Mouse (Mus musculus): ENCODE results near the gene Arg2.

DNA sequence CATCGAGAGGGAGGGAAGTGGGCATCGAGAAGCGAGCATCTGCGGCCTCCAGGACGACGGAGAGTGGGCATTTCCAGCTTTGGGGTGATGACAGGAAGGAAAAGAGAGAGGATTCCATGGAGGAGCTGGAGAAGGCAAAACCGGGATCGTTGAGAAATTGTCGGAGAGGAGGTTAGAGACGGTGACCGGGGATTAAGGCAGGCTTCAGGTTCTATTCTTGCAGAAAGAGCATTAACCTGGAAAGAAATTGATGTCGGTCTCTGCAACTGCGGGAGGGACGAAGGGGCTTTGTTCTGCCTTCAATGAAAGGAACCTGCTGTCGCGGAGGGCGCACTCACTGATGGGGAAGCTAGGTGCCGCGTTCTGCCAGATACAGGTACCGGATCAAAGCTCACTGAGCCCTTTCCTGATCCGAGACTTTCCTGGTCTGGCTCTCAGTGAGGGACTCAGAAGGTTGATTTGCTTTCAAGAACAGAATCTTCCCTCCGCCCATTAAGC lies 650 bp downstream of the Arg2 start:
- TF ChIP-seq GATA1 (IDR thresholded peaks at IDR 0.05; ENCODE audit: borderline replicate concordance, low read length) (no peak), FLI1 (IDR thresholded peaks at IDR 0.05; ENCODE audit: low read length) (no peak)

Measured in megakaryocyte, embryonic 14.5 days (primary cell).